Mouse (Mus musculus) cerebellum, postnatal 25 days (tissue): ENCODE measurements around the gene Rps21.

Source experiments
- DNase-seq, 2 experiments: peaks; one replicate each; pipeline ENCODE4 v3.0.0; 2021; ENCODE audit warnings: mixed read lengths in 2 of 2

Gene Rps21

DNA sequence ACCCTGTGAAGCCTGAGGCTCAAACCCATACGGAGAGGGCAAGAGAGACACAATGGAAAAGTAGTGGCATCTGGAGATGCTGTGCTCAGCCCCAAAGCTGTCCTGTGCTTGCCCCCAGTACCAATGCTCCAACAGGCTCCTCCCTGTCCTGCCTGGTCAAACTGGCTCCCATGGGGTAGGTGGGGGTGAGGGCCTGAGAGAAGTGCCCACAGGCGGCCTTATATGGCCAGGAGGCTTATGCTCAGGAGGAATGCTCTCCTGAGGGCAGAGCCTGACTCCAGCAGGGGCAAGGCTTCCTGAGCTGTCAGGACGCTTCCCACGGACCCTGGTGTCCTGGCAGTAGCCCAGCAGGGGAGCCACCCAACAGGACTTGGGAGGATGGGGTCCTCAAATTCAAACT, 26.7 kb upstream of the Rps21 start:
- DNase-seq: no peak

DNA sequence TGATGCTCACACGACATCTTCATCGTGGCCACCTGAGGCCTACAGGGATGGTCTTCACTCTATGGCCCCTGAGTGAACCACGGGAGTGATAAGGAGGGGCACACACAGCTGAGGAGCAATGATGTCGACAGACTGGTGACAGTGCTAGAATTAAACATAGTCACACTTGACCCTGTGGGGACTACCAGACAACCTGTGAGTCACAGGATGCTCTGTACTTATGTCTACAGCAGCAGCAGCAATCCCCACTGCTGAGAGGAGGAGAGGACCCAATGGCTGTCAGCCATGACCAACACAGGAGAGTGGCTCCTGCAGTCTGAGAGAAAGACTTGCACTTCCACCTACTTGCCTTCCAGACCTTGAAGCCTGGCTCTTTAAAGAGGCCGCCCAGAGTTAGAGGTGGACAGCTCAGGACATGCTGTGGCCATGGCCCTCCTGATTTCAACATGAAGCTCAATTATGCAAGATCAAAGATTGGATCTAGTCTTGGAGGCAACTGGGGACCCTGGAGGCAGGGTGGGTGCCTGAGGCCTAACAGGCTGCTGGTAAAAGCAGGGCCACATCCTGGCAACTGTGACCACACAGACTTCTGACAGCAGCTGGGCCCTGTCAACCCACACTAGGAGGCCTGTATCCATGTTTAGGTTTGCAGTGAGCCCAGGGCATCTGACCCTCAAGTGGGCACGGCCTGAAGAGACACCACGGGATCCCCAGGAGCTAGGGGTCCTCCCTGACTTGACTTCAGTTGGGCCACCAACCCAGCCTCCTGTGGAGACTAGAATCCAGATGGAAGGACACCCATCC, 23.9 kb upstream of the Rps21 start:
- no peak for DNase-seq

- no peak for DNase-seq
Observed at GRCm38 (mm10) chr2:180234353-180234752, 22.8 kb upstream of the Rps21 start.

GRCm38 (mm10) chr2:180234980-180235379, 22.2 kb upstream of the Rps21 start:
- DNase-seq: no peak

GRCm38 (mm10) chr2:180235788-180236187, 21.4 kb upstream of the Rps21 start:
- no peak for DNase-seq

DNA sequence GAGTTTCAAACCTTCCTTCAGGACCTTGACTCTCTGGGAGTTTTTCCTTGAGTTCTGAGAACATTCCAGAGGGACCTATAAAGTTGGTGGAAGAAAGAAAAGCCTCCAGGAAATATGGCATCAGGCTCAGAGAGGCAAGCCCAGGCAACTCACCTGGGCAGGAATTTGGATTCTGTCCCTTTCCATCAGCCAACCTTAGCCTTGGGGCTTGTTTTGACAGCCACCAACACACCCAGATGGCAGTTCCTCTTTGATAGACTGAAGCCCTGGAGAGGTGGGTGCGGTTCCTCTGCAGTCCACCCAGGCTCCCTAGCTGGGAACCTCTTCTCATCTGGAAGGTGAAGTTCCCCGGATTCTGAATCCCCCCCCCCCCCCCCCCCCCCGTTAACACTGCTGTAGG, 20.7 kb upstream of the Rps21 start:
- no peak for DNase-seq

GRCm38 (mm10) chr2:180236930-180237329, 20.2 kb upstream of the Rps21 start:
- DNase-seq: no peak

DNA sequence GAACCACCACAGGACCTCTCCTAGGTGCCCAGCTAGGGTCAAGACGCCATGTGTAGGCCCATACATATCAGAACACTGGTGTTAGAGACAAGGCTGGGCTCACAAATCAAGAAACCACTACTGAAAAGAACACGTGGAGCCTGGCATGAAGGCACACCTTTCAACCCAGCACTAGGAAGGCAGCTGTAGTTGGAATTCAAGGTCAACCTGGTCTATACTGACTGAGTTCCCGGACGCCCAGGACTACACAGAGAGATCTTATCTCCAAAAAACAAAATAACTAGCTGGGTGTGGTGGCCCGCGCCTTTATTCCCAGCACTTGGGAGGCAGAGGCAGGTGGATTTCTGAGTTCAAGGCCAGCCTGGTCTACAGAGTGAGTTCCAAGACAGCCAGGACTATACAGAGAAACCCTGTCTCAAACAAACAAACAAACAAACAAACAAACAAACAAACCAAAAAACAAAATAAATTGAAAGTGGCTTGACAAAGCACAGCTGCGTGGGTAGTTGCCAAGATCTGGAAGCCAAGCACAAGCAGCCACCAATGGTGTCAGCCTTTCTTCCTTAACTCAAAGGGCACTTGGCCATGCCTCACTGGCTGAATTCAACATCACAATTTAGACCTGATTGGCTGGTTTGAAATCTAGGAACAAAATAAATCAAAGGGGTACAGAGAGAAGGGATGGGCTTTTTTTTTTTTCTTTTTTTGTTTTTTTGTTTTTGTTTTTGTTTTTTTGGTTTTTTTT, 19.4 kb upstream of the Rps21 start:
- no peak for DNase-seq

GRCm38 (mm10) chr2:180238591-180238990, 18.6 kb upstream of the Rps21 start:
- no peak for DNase-seq

DNA sequence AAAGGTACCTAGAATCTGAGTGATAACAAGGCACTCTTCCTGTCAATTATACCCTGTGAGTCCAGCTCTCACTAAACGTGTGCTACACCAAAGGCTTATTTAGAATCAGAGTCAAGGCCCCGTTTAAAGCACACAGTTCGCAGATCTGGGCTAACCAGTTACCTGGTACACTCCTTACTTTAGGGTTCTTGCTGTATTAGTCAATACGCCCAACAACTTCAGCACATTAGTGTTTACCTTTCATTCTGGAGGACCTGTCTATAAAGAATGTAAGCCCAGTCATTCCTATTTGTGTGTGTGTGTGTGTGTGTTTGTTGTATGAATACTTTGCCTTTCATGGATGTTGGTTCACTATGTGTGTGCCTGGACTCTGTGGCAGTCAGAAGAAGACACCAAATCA, 14.1 kb upstream of the Rps21 start:
- DNase-seq: no peak

- DNase-seq: no peak
Observed at GRCm38 (mm10) chr2:180247916-180248315, 9.3 kb upstream of the Rps21 start.

DNA sequence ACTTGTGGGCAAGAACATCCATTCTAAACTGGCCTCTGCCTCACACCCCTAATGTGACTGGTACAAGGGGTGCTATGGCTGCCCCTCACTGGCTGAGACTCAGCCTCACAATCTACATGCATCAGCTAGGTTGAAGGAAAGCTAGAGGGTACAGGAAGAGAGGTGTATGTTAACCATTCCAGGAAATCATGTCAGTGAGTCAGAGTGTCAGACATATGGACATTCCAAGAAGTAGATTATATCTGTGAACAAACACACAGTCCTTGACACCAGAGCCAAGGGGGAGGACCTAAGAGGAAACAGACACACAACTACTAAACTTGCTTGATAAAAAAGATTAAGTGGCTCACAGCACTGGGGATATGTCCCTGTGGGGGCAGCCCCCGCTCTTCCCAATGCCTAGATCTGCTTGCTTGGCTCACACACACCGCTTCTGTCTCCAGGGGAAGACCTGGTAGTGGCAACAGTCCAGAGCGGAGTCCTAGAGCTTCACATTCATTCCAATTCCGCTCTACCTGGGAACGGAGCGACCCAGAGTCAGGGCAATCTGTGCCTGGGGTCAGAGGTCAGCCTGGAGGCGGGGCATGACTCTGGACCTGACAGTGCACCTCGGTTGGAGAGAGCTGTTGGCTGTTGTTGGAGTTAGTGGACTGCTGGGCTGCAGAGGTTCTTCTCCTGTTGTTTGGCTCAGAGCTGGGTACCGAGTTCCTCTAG, 8.1 kb upstream of the Rps21 start:
- DNase-seq: no peak

DNA sequence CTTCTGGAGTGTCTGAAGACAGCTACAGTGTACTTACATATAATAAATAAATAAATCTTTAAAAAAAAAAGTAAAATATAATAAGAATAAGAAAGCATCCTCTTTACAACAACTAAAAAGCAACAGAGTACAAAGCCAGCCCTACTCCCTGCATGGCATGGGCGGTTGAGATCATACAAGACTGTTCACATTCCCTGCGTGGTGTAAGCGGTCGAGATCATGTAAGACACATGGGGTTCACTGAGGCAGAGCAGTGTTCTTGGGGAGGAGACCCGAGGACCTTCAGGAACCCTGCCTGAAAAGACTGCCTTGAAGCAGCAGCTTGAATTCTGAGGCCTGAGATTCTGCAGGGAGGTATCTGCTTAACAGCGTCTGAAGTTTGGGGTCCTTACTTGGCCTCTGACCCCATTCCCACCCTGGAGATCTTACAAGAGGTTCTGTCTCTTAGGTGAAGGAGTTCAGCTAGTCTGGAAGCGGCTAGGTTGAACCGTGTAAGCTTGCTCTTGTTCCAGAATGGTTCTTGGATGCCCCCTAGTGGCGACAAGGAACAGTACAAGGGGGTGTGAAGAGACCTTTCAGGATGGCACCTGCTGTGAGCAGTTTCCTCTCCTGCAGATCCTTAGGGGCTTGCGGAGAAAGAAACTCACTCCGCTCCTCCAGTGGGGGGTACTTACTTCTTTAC, 6.1 kb upstream of the Rps21 start:
- DNase-seq: peak; percentile 79 to 87

GRCm38 (mm10) chr2:180251838-180252237, 5.3 kb upstream of the Rps21 start:
- no peak for DNase-seq

DNA sequence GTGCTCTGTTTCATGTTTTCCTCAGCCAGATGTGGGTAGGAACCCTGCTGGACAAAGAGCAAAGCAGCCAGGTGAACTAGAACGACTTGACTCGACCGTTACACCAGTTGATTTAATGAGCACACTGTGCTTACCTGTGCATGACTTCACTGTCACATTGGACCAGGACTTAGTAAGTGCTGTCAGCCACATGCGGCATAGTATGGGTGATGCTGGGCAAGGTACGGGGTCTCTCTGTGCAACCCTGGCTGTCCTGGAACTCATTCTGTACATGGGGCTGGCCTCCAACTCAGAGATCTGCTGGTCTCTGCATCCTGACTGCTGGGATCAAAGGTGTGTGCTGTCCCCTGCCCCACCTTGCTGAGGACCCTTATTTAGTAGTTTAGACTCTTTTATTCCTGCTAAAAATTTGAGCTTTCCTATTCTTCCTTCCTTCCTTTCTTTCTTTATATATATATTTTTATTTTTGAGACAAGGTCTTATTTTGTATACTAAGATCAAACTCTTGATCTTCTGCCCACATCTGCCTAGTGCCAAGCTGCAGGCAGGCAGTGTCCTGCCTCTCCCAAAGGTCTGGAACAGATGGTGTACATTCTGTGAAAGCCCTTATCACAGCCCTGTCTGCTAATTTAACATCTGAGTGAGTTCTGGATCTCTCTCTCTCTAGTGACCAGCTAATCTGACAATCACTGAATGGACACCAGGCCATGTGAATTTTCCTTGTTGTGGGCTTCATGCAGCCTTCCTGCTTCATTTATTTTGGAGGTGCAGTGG, 2.6 kb upstream of the Rps21 start:
- peak; percentile 2 to 3 for DNase-seq

GRCm38 (mm10) chr2:180255701-180256100, 1.5 kb upstream of the Rps21 start:
- no peak for DNase-seq

- DNase-seq: peak in 1 of 2 experiments; percentile 29
Observed at GRCm38 (mm10) chr2:180256296-180257000, 729 bp upstream of the Rps21 start.

GRCm38 (mm10) chr2:180257963-180258865, 1.0 kb downstream of the Rps21 start:
- DNase-seq: peak in 1 of 2 experiments; percentile 11

DNA sequence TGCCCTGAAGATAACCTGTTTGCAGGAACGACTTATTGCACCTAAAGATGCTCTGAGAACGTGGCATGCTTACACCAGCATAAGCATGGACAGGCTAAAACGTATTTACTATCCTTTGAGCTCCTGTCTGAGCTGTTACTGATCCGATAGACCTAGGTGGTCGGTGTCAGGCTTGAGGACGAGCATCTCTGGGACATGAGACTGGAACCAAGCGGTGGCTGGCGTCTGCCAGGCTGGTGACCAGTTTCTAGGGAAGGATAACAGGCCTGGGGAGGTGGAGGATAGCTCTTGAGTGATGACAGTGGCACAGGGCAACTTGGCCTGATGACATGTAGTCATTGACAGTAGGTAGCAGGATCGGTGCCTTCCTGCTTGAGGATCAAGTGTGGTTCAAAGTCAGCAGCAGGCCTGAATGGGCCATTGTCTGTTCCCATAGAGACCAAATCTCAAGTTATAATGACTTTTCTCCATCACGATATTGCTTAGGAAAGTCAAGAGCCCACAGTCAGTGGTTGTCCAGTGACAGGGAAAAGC, 1.8 kb downstream of the Rps21 start:
- peak in 1 of 2 experiments; percentile 4 for DNase-seq
